Mouse (Mus musculus): ENCODE results near the gene 1700019D03Rik. TPM values are rescaled to one million over a fixed set of nuclear protein-coding genes. Genes with fewer than 3 reads are reported as not detected.
"Not testable (repeated sequence)": the region's sequence is repeated elsewhere in the genome, so short reads cannot be mapped to it uniquely, and the experiment has no call there.

Gene 1700019D03Rik
- polyA plus RNA-seq, 1 experiment from 2014 or later, result 3.0 TPM

GRCm38 (mm10) chr1:52952551-52953397, 67.2 kb downstream of the 1700019D03Rik start:
- Histone ChIP-seq H3K9me3 (no peaks in the 10 kb centered on the region), H3K4me1 (peaks cover 13% of the 10 kb centered on the region), H3K9ac (peak overlapping the region; percentile 48), H3K4me3 (peak overlapping the region; percentile 54), H3K36me3 (no peaks in the 10 kb centered on the region), H3K4me2 (peak overlapping the region; percentile 96), H3K27ac (no peak overlapping the region), H3K27me3 (no peaks in the 10 kb centered on the region)
- 1% methylated on average over 46 of the region's 47 CpGs for WGBS
- ATAC-seq (ENCODE audit: borderline replicate concordance, extremely low read depth, low FRiP score, low TSS enrichment), result peak; percentile 77

DNA sequence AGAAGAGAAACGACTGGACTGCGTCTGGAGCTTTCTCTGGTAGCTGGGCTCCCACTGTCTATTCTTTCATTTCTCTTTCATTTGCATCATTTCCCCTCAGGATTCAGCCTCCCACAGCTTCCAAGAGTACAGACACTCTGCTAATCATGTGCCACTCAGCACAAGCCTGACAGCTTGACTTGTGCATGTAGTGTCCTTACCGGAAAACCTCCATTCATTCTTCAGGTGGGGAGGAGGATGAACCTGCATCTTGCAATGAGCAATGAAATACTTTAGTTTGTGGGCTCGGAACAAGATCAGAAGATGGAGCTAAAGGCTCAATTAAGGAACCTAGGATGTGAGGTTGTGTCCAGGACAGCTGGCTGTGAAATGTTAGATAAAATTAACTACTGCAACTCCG, 67.8 kb downstream of the 1700019D03Rik start:
- WGBS, result 7% methylated on average over 5 of the region's 5 CpGs

DNA sequence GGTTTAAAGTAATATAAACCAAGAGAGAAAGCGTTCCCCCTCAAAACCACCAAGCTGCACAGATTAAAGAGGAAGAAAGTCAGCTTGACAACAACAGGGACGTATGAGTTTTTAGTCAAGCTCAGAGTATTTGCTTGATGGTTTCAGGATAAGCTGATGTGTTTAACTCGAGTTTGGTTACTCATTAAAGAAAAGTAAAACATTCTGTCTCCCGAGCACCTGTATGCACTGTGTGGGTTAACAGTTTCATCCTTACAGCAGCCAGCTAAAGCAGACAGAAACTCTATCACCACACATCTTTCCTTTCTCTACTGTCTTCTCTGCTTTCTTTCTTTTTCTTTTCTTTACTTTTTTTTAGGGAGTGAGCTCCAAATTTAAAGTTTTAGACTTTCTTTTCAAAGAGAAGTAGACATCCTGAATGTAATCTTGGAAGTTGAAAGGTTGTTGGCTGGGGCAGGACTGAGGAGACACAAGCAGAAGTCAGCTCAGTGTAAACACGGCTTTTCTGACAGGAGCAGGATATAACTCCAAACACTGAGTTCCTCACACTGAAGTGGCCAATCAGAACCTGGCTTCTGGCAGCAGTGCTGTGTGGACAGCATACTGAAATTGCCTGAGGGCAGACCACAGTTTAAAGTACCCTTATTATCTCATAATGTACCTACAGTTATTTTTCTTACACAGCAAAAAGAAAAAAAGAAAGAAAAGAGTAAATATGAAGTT, 68.7 kb downstream of the 1700019D03Rik start:
- Histone ChIP-seq H3K4me1 (peaks cover 13% of the 10 kb centered on the region), H3K27ac (no peak overlapping the region), H3K9ac (no peak overlapping the region), H3K36me3 (no peaks in the 10 kb centered on the region), H3K4me3 (no peak overlapping the region), H3K27me3 (no peaks in the 10 kb centered on the region), H3K4me2 (no peak overlapping the region), H3K9me3 (no peaks in the 10 kb centered on the region)
- 24% methylated on average over 5 of the region's 5 CpGs for WGBS
- ATAC-seq (ENCODE audit: borderline replicate concordance, extremely low read depth, low FRiP score, low TSS enrichment), result no peak

More for the DNA sequence above, 67.8 kb downstream of the 1700019D03Rik start:
- peak overlapping the region; percentile 96 for H3K4me2 ChIP-seq
- H3K4me1 ChIP-seq, result peaks cover 13% of the 10 kb centered on the region
- no peak; the same call in 1 of the 2 replicates for ATAC-seq (ENCODE audit: borderline replicate concordance, extremely low read depth, low FRiP score, low TSS enrichment)
- peak overlapping the region; percentile 48; the same call in 1 of the 2 replicates for H3K9ac ChIP-seq
- no peaks in the 10 kb centered on the region for H3K27me3 ChIP-seq
- peak overlapping the region; percentile 54 for H3K4me3 ChIP-seq
- no peaks in the 10 kb centered on the region for H3K36me3 ChIP-seq
- H3K27ac ChIP-seq, result no peak overlapping the region
- no peaks in the 10 kb centered on the region for H3K9me3 ChIP-seq

- Histone ChIP-seq H3K4me2 (no peak overlapping the region), H3K36me3 (no peaks in the 10 kb centered on the region), H3K9ac (no peak overlapping the region), H3K27ac (no peak overlapping the region), H3K27me3 (no peaks in the 10 kb centered on the region), H3K9me3 (no peaks in the 10 kb centered on the region), H3K4me1 (peaks cover 13% of the 10 kb centered on the region), H3K4me3 (no peak overlapping the region)
- ATAC-seq (ENCODE audit: borderline replicate concordance, extremely low read depth, low FRiP score, low TSS enrichment), result no peak
- 80% methylated on average over 5 of the region's 5 CpGs for WGBS
Measured at GRCm38 (mm10) chr1:52947895-52948294, 72.1 kb downstream of the 1700019D03Rik start.

DNA sequence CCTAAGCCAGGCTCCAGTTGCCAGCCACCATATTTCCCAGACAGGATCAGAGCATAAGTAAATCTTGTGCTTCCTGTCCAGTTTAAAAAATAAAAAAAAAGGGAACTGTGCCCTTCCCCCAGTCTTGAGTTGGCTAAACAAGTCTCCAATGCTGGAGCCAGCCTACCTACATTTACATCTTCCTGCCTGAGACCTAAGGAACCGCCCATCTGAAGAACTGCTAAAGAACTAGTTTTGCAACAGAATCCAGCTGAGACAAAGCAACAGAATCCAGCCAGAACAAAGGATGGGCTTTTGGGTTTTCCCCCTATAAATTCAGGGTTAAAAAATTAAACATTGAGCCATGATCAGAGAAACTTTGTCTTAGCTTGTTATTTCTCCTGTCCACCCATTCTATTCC, 81.0 kb downstream of the 1700019D03Rik start:
- Histone ChIP-seq H3K4me1 (no peaks in the 10 kb centered on the region), H3K9me3 (no peaks in the 10 kb centered on the region), H3K27me3 (no peaks in the 10 kb centered on the region), H3K4me2 (no peak overlapping the region), H3K36me3 (no peaks in the 10 kb centered on the region), H3K27ac (no peak overlapping the region), H3K4me3 (no peak overlapping the region), H3K9ac (no peak overlapping the region)
- WGBS, result 96% methylated on average over 1 of the region's 1 CpGs
- ATAC-seq (ENCODE audit: borderline replicate concordance, extremely low read depth, low FRiP score, low TSS enrichment), result no peak

DNA sequence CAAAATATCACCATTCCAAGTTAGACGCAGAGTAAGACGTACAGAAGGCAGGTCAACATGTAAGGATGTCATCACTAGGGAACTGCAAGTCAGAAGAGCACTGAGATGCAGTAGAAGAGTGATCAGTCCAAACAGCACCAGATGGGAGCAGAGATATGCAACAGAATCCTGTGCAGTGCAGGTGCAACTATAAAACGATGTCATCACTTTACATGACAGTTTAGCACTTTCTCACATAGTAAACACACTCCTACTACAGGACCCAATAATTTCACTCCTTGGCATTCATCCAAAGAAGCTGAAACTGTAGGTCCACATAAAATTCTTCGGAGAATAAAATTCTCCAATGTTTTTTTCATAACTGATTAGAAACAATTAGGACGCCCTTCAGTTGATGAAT, 85.5 kb downstream of the 1700019D03Rik start:
- ATAC-seq (ENCODE audit: borderline replicate concordance, extremely low read depth, low FRiP score, low TSS enrichment), result no peak
- no peak overlapping the region for H3K4me2 ChIP-seq
- H3K9me3 ChIP-seq, result no peaks in the 10 kb centered on the region
- no peaks in the 10 kb centered on the region for H3K36me3 ChIP-seq
- no peaks in the 10 kb centered on the region for H3K4me1 ChIP-seq
- 78% methylated on average over 5 of the region's 5 CpGs for WGBS
- no peaks in the 10 kb centered on the region for H3K27me3 ChIP-seq
- no peak overlapping the region for H3K27ac ChIP-seq
- H3K9ac ChIP-seq, result no peak overlapping the region
- no peak overlapping the region for H3K4me3 ChIP-seq

GRCm38 (mm10) chr1:52924482-52924881, 95.5 kb downstream of the 1700019D03Rik start:
- H3K9ac ChIP-seq; H3K4me2 ChIP-seq; H3K4me1 ChIP-seq; H3K4me3 ChIP-seq; H3K36me3 ChIP-seq; H3K9me3 ChIP-seq; H3K27ac ChIP-seq; ATAC-seq (ENCODE audit: borderline replicate concordance, extremely low read depth, low FRiP score, low TSS enrichment); H3K27me3 ChIP-seq: not testable (repeated sequence)
- WGBS, result 69% methylated on average over 1 of the region's 1 CpGs

- not testable (repeated sequence) for ATAC-seq (ENCODE audit: borderline replicate concordance, extremely low read depth, low FRiP score, low TSS enrichment); H3K4me3 ChIP-seq; H3K4me1 ChIP-seq; H3K27me3 ChIP-seq; H3K9ac ChIP-seq; H3K9me3 ChIP-seq; H3K4me2 ChIP-seq; H3K27ac ChIP-seq; H3K36me3 ChIP-seq
Measured at GRCm38 (mm10) chr1:52918897-52919296, 101.1 kb downstream of the 1700019D03Rik start.

DNA sequence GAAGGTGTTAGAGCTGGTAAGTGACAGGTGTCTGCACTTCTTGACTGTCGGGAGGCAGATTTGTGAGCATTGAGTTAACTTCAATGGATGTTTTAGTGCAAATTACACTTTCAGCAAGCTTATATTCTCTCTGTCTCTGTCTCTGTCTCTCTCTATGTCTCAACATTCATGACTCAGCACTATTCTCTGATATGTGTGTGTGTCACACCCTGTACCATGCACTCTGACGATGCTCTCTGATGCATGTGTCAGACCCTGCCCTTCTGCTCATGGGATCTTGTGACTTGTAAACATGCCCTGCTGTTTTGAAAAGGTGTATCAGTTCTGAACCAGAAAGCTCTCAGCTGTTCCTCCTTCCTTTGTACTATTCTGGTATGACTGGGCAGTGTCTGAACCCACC, 103.3 kb downstream of the 1700019D03Rik start:
- Histone ChIP-seq H3K4me3 (no peak overlapping the region), H3K9me3 (no peaks in the 10 kb centered on the region), H3K27ac (no peak overlapping the region), H3K4me2 (no peak overlapping the region), H3K36me3 (no peaks in the 10 kb centered on the region), H3K27me3 (no peaks in the 10 kb centered on the region), H3K4me1 (no peaks in the 10 kb centered on the region), H3K9ac (no peak overlapping the region)
- WGBS, result 78% methylated on average over 2 of the region's 2 CpGs
- no peak for ATAC-seq (ENCODE audit: borderline replicate concordance, extremely low read depth, low FRiP score, low TSS enrichment)

DNA sequence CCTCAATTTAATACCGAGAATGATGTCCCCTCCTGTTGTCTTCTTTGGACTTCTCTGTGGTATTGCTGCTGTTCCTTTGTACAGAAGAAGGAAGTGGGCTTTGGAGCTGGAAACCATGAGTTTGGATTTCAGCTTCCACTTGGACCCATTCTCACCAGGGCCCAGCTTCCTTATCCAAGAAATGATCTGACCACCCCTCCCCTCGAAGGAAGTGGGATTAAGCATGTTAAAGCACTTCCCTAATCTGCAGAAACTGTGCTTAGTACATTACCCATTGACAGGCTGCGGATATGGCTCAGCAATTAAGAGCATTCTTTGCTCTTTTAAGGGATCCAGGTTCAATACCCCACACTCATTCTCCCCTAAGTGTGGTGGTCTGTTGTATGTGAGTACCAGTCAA, 110.2 kb downstream of the 1700019D03Rik start:
- no peak overlapping the region for H3K9ac ChIP-seq
- H3K4me2 ChIP-seq, result no peak overlapping the region
- no peaks in the 10 kb centered on the region for H3K36me3 ChIP-seq
- no peaks in the 10 kb centered on the region for H3K9me3 ChIP-seq
- H3K27ac ChIP-seq, result no peak overlapping the region
- ATAC-seq (ENCODE audit: borderline replicate concordance, extremely low read depth, low FRiP score, low TSS enrichment), result no peak
- 77% methylated on average over 3 of the region's 3 CpGs for WGBS
- H3K4me3 ChIP-seq, result no peak overlapping the region
- no peaks in the 10 kb centered on the region for H3K4me1 ChIP-seq
- H3K27me3 ChIP-seq, result no peaks in the 10 kb centered on the region

GRCm38 (mm10) chr1:52884208-52884607, 135.8 kb downstream of the 1700019D03Rik start:
- Histone ChIP-seq H3K27ac (no peak overlapping the region), H3K36me3 (no peaks in the 10 kb centered on the region), H3K4me3 (no peak overlapping the region), H3K4me1 (no peaks in the 10 kb centered on the region), H3K9me3 (no peaks in the 10 kb centered on the region), H3K27me3 (no peaks in the 10 kb centered on the region), H3K9ac (no peak overlapping the region), H3K4me2 (no peak overlapping the region)
- no peak for ATAC-seq (ENCODE audit: borderline replicate concordance, extremely low read depth, low FRiP score, low TSS enrichment)
- WGBS, result 86% methylated on average over 2 of the region's 2 CpGs
